Mouse (Mus musculus) limb, embryonic 12.5 days (tissue): ENCODE data around the gene Gpr19. TPM values are rescaled to one million over a fixed set of nuclear protein-coding genes. Genes with fewer than 3 reads are reported as not detected.

Experiments
- ATAC-seq: fragments of 200-750 bp; cut with Nextera tagmentation; 2 replicates; pipeline ENCODE4 v1.8.0; 2017; ENCODE audit warnings: low read depth, moderate TSS enrichment; ENCODE audit not compliant: insufficient number of reproducible peaks, insufficient read depth, low FRiP score, low TSS enrichment
- H3K27ac ChIP-seq: fragments of 300-500 bp; sonication (generic); 2 replicates; pipeline ENCODE4 v1.5.1; 2016; ENCODE audit warnings: mild to moderate bottlenecking, moderate library complexity
- H3K27me3 ChIP-seq: fragments of 300-500 bp; sonication (generic); 2 replicates; pipeline ENCODE4 v1.6.1; 2016; ENCODE audit warnings: mild to moderate bottlenecking, moderate library complexity
- H3K36me3 ChIP-seq: fragments of 300-500 bp; sonication (generic); 2 replicates; pipeline ENCODE4 v1.6.1; 2016; ENCODE audit warnings: mild to moderate bottlenecking, moderate library complexity
- H3K4me1 ChIP-seq: fragments of 300-500 bp; sonication (generic); replicated peaks from 2 replicates; pipeline ENCODE4 v1.6.1; 2016
- H3K4me2 ChIP-seq: fragments of 300-500 bp; sonication (generic); 2 replicates; pipeline ENCODE4 v1.6.1; 2016; ENCODE audit warnings: mild to moderate bottlenecking, moderate library complexity
- H3K4me3 ChIP-seq: fragments of 300-500 bp; sonication (generic); replicated peaks from 2 replicates; pipeline ENCODE4 v1.5.1; 2016; ENCODE audit warnings: mild to moderate bottlenecking
- H3K9ac ChIP-seq: fragments of 300-500 bp; sonication (generic); replicated peaks from 2 replicates; pipeline ENCODE4 v1.6.1; 2016; ENCODE audit warnings: mild to moderate bottlenecking, moderate library complexity
- H3K9me3 ChIP-seq: fragments of 300-500 bp; sonication (generic); 2 replicates; pipeline ENCODE4 v1.6.1; 2016; ENCODE audit warnings: mild to moderate bottlenecking, moderate library complexity
- WGBS: fragments of 180-500 bp; shearing (Covaris S2); methylation state at CpG from one replicate; pipeline ENCODE4 v1.1.7; 2016; 5-methylcytosine and 5-hydroxymethylcytosine counted together
- polyA plus RNA-seq: library from polyadenylated mRNA; unstranded; fragments of >200 nt; fragmentation: Nextera tagmentation; extraction: Ambion mirVana; gene quantifications from 2 replicates; pipeline ENCODE4 v1.2.1, GENCODE M21; 2016

The Gpr19 gene
- polyA plus RNA-seq, 1 experiment from 2014 or later = 8.6 TPM

DNA sequence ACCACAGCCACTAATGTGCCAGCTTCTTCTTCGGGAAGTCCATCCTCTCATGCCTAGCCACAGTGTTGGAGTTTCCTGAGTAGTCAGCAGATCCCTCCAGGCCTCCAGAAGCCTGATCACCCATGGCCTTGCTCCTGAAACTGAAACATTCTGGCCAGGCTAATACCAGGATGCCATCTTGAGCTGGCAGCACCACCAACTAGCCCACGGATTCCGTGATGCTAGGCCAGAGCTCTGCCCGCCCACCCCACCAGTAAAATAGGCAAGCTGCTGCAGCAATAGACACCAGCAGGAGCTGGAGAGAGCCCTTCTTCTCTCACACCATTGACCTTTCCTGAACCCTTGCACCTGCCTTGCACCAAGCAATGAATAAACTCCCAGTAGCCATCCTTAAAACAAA, 50.8 kb downstream of the Gpr19 start:
- Histone ChIP-seq H3K9me3 (no peaks in the 10 kb centered on the region), H3K4me2 (no peak overlapping the region), H3K4me1 (no peaks in the 10 kb centered on the region), H3K27me3 (no peaks in the 10 kb centered on the region), H3K36me3 (no peaks in the 10 kb centered on the region), H3K27ac (no peak overlapping the region), H3K9ac (no peak overlapping the region), H3K4me3 (no peak overlapping the region)
- ATAC-seq = no peak
- WGBS = 90% methylated on average over 4 of the region's 4 CpGs

DNA sequence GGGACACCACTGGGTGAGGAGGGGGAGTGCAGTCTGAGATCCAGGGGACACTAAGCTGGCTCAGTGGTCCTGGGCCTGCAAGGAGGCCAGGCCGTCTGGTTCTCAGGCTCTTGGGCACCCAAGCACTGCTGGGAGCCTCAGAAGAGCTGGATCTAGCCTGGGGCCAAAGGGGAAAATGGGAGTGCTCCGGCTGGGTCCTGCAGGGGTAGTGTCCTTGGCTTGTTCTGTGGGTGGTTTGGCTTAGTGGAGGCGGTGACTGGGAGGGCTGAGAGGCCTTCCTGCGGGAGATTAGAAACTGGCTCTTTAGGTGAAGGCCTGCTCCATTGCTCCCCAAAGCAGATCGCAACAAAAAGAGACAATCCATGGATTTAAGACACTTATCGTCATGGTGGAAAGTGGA, 52.1 kb downstream of the Gpr19 start:
- H3K27ac ChIP-seq = no peak overlapping the region
- H3K27me3 ChIP-seq = no peaks in the 10 kb centered on the region
- no peaks in the 10 kb centered on the region for H3K9me3 ChIP-seq
- H3K9ac ChIP-seq = no peak overlapping the region
- no peak overlapping the region for H3K4me3 ChIP-seq
- no peak for ATAC-seq
- no peaks in the 10 kb centered on the region for H3K36me3 ChIP-seq
- 79% methylated on average over 6 of the region's 6 CpGs for WGBS
- no peaks in the 10 kb centered on the region for H3K4me1 ChIP-seq
- no peak overlapping the region for H3K4me2 ChIP-seq

GRCm38 (mm10) chr6:134845726-134846125, 52.7 kb downstream of the Gpr19 start:
- Histone ChIP-seq H3K27me3 (no peaks in the 10 kb centered on the region), H3K27ac (no peak overlapping the region), H3K4me3 (no peak overlapping the region), H3K4me2 (no peak overlapping the region), H3K36me3 (no peaks in the 10 kb centered on the region), H3K9ac (no peak overlapping the region), H3K9me3 (no peaks in the 10 kb centered on the region), H3K4me1 (no peaks in the 10 kb centered on the region)
- WGBS = 63% methylated on average over 4 of the region's 4 CpGs
- no peak for ATAC-seq

DNA sequence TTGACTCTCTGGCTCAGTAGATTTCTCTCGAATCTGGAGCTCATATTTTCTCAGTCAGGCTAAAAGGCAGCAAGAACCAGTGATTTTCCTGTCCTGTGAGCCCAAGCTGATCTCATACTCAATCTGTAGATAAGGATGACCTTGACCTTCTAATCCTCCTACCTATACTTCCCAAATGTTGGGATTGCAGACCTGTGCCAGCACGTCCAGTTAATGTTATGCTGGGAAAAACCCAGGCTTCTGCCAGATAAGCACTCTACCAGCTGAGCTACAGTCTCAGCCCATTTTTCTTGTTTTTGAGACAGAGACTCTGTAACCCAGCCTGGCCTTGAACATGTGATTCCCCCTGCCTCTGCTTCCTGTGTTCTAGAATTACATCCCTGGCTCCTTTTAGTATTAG, 58.0 kb downstream of the Gpr19 start:
- H3K27ac ChIP-seq = no peak overlapping the region
- no peaks in the 10 kb centered on the region for H3K27me3 ChIP-seq
- no peaks in the 10 kb centered on the region for H3K9me3 ChIP-seq
- no peaks in the 10 kb centered on the region for H3K36me3 ChIP-seq
- 77% methylated on average over 2 of the region's 2 CpGs for WGBS
- H3K9ac ChIP-seq = no peak overlapping the region
- H3K4me2 ChIP-seq = no peak overlapping the region
- no peak overlapping the region for H3K4me3 ChIP-seq
- no peaks in the 10 kb centered on the region for H3K4me1 ChIP-seq
- ATAC-seq = no peak

- H3K36me3 ChIP-seq = no peaks in the 10 kb centered on the region
- no peaks in the 10 kb centered on the region for H3K9me3 ChIP-seq
- H3K4me2 ChIP-seq = no peak overlapping the region
- 87% methylated on average over 4 of the region's 4 CpGs for WGBS
- no peak for ATAC-seq
- no peaks in the 10 kb centered on the region for H3K4me1 ChIP-seq
- H3K27me3 ChIP-seq = no peaks in the 10 kb centered on the region
- H3K27ac ChIP-seq = no peak overlapping the region
- H3K9ac ChIP-seq = no peak overlapping the region
- no peak overlapping the region for H3K4me3 ChIP-seq
Measured at GRCm38 (mm10) chr6:134838111-134838510, 60.3 kb downstream of the Gpr19 start.

- 68% methylated on average over 9 of the region's 9 CpGs for WGBS
- Histone ChIP-seq H3K9me3 (no peaks in the 10 kb centered on the region), H3K4me3 (no peak overlapping the region), H3K27me3 (no peaks in the 10 kb centered on the region), H3K36me3 (no peaks in the 10 kb centered on the region), H3K4me1 (no peaks in the 10 kb centered on the region), H3K27ac (no peak overlapping the region), H3K4me2 (no peak overlapping the region), H3K9ac (no peak overlapping the region)
- no peak for ATAC-seq
Measured at GRCm38 (mm10) chr6:134834585-134835251, 63.7 kb downstream of the Gpr19 start.

DNA sequence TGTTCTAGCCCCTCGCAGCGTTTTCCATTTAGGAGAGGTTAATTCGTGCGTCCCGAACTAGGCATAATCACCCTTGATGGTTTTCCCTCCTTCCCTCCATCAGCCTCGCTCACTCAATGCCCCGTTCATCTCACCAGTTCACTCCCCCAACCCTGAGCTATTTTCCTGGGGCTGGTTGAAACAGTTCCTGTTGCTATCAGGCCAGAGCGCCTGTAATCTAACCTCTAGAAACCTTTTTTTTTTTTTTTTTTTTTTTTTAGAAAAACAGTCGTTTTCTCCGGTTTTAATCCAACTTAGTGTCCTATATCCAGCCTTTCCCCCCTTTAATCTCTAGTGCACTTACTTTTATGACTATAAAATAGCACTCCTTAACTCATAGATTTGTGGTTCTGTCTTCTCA, 67.6 kb downstream of the Gpr19 start:
- Histone ChIP-seq H3K9ac (peak overlapping the region; percentile 69; the same call in 1 of the 2 replicates), H3K4me2 (peak overlapping the region; percentile 74), H3K4me1 (peaks cover 6% of the 10 kb centered on the region; the same call in 1 of the 2 replicates), H3K27me3 (no peaks in the 10 kb centered on the region), H3K27ac (no peak overlapping the region), H3K9me3 (0 out of 2 replicates have a peak, but pooled peaks cover 3% of the 10 kb centered on the region), H3K36me3 (no peaks in the 10 kb centered on the region), H3K4me3 (peak overlapping the region; percentile 72)
- ATAC-seq = no peak
- WGBS = 5% methylated on average over 10 of the region's 10 CpGs

DNA sequence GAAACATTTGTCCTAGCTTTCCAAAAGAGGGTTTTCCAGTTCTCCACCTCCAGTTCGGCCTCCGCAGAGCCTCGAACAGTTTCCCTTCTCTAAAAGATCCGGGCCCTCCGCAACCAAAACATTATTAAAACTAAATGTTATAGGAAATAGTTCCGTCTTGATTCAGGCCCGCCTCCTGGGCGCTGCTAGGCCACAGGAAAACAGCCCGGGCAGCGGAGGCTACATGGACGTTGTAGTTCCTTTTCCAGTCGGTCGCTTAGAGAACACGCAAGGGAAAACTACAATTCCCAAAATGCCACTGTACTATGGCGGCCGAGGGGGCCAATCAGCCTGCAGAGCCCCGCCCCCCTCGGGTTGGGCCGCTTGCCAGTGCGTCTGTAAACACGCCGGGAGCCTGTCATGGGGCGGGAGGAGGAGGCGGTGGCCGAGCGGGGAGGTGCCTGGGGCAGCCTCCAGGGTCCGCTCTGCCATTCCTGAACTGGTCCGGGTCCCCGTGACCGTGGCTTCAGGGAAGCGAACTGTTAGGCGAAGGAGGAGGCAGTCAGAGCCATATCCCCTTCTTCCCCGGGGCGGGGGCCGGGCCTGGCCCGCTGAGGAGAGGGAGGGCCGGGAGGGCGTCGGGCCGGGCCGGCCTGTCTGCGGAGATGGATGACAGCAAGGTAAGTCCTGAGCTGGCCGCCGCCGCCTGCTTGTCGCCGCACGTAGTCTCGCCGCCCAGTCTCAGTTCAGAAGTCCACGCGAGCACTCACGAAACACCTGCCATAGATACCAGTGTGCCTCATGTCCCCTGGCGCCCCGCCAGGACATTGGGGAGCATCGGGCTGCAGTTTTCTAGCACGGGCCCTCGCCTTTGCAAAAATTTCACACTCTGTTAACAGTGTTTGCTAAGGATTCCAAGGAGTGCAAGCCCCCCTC, 68.3 kb downstream of the Gpr19 start, which contains the start of gene Crebl2:
Gene Crebl2 (plus strand): TSS at position 369 of the 915 bp plus-strand sequence.
- Histone ChIP-seq H3K9ac (peak within 1 kb of the TSS; percentile 69), H3K4me1 (peaks cover 6% of the 10 kb centered on the region; the same call in 1 of the 2 replicates), H3K36me3 (no peaks in the 10 kb centered on the region), H3K4me2 (peak within 1 kb of the TSS; percentile 74), H3K27ac (peak within 1 kb of the TSS; percentile 89), H3K9me3 (0 out of 2 replicates have a peak, but pooled peaks cover 3% of the 10 kb centered on the region), H3K27me3 (no peaks in the 10 kb centered on the region), H3K4me3 (peak within 1 kb of the TSS; percentile 72)
- whole genome bisulfite sequencing = under 1% methylated on average over 58 of the region's 58 CpGs
- peak; percentile 99 for ATAC-seq

DNA sequence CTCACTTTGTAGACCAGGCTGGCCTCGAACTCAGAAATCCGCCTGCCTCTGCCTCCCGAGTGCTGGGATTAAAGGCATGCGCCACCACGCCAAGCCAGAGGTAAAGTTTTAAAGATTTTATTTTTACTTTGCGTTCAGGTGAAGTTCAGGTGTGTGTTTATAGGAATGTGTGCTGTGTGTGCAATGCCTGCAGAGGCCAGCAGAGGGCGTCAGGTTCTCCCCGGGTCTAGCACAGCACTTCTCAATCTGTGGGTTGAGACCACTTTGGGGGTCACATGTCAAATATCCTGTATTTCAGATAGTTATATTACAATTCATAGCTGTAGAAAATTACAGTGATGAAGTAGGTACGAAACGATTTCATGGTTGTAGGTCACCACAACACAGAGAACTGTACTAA, 75.5 kb downstream of the Gpr19 start:
- Histone ChIP-seq H3K9me3 (no peaks in the 10 kb centered on the region), H3K36me3 (no peaks in the 10 kb centered on the region), H3K4me2 (no peak overlapping the region), H3K4me3 (no peak overlapping the region), H3K27me3 (no peaks in the 10 kb centered on the region), H3K9ac (no peak overlapping the region), H3K27ac (no peak overlapping the region), H3K4me1 (no peaks in the 10 kb centered on the region)
- ATAC-seq = no peak
- WGBS = 71% methylated on average over 10 of the region's 10 CpGs

DNA sequence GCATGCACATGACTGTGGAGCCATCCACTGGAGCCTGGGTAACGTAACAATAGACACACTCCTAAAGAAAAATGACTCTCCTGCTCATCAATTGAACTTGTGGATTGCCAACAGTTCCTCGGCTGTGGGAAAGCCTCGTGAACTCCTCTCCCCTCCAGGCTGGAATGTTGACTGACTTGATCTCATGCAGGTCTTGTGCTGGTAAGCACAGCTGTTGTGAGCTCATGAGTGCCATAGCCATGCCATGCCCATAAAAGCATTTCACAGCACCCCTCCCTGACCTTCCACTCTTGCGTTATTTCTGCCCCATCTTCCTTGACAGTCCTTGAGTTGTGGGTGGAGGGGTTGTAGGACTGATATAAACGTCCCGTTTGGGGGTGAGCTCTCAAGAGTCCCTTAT, 78.0 kb downstream of the Gpr19 start:
- H3K4me2 ChIP-seq = no peak overlapping the region
- H3K4me1 ChIP-seq = no peaks in the 10 kb centered on the region
- no peak overlapping the region for H3K27ac ChIP-seq
- 66% methylated on average over 6 of the region's 6 CpGs for WGBS
- H3K36me3 ChIP-seq = no peaks in the 10 kb centered on the region
- no peaks in the 10 kb centered on the region for H3K27me3 ChIP-seq
- H3K9me3 ChIP-seq = no peaks in the 10 kb centered on the region
- no peak overlapping the region for H3K4me3 ChIP-seq
- H3K9ac ChIP-seq = no peak overlapping the region
- no peak for ATAC-seq

- WGBS = 69% methylated on average over 5 of the region's 5 CpGs
- H3K36me3 ChIP-seq = no peaks in the 10 kb centered on the region
- no peaks in the 10 kb centered on the region for H3K4me1 ChIP-seq
- no peak overlapping the region for H3K9ac ChIP-seq
- H3K27me3 ChIP-seq = no peaks in the 10 kb centered on the region
- H3K4me2 ChIP-seq = no peak overlapping the region
- no peaks in the 10 kb centered on the region for H3K9me3 ChIP-seq
- ATAC-seq = no peak
- H3K4me3 ChIP-seq = no peak overlapping the region
- H3K27ac ChIP-seq = no peak overlapping the region
Measured at GRCm38 (mm10) chr6:134819741-134820140, 78.6 kb downstream of the Gpr19 start.
